Mouse (Mus musculus) heart, postnatal 14 days (tissue): ENCODE measurements at regions not wholly inside any gene's neighbourhood (a gene's known extent, or its start where the extent isn't known, plus 50 kb on each side); places are given as distances from the start of the nearest gene placed in this dataset.

Source experiments
- DNase-seq, 2 experiments: peaks; one replicate each; pipeline ENCODE4 v3.0.0; 2021 to 2022
- intact Hi-C: fragments of 180-260 bp; cut with DNase I; formaldehyde crosslinking; loops from one replicate; pipeline ENCODE4 v1.15.1; 2025

DNA sequence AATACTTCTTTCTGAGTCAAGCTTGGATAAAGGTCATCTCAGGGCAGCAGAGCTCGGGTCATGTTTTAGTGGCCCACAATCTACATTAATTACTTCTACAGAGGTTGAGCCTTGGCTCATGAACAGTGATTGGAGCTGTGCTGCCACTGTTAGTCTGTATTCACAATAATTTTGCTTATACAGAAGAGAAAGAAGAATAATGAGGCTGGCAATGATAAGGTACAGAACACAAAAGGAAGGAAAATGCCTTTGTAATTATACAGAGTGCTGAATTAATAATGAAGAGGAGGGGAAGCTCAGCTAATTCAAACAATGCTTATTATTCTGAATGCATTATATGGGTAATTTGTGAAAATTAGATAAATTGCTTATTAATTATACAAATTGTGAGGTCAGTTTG is 573.9 kb upstream of the Cblb start:
- intact Hi-C loops = no loop called here

DNA sequence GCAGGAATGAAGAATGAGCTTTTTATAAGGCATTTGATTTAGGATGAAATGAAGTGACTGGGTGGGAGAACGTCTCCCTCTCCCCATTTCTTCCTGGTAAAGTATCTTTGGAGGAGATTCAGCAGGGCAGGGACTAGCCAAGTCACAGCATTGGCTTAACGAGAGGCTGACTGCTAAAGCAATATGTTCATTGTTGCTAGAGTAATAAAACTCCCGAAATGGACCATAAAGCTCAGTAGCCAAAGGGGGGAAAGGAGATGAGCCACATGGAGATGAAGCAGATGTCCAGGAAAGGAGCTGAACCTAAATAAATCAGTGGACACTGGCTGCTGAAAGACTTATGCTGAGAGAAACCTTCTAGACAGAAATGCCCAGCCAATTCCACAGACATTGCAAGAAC is 555.3 kb upstream of the Cblb start:
- intact Hi-C loops = no loop called here
- DNase-seq = no peak

More for the DNA sequence above, 573.9 kb upstream of the Cblb start:
- no peak for DNase-seq

DNA sequence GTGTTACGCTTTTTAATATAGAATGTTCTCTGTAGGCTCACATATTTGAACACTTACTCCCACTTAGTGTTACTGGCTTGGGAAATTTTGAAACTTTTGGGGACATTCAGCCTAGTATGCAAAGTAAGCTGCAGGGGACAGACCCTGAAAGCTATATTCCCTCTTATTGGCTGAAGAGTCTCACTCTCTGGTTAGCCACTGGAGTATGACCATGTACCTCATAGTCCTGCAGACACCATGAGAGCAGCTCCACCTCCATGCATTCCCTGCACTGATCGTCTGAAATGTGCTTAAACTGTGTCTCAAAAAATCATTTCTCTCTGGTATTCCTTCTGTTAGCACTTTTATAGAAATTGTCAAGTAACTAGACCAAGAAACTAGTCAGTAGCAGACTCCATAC is 534.9 kb upstream of the Cblb start:
- no peak for DNase-seq
- intact Hi-C loops = no loop called here

DNA sequence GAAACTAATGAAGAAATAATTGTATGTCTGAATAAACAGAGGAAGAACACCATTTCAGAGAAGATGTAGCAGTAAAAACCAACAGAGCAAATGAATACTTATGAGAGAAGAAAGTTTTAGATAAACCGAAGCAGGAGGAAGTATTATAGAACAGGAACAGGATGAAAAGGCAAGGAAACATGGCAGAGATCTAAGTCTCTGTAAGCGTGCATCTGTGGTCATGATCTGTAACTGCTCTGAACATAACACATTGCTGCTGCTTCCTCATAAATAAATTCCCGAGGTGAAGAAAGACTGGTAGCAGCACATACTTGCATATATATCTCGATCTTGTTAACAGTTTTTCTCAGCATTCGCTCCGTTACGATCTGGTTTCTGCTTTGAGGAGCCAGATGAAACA is 533.2 kb upstream of the Cblb start:
- DNase-seq = no peak
- intact Hi-C loops = no loop called here

DNA sequence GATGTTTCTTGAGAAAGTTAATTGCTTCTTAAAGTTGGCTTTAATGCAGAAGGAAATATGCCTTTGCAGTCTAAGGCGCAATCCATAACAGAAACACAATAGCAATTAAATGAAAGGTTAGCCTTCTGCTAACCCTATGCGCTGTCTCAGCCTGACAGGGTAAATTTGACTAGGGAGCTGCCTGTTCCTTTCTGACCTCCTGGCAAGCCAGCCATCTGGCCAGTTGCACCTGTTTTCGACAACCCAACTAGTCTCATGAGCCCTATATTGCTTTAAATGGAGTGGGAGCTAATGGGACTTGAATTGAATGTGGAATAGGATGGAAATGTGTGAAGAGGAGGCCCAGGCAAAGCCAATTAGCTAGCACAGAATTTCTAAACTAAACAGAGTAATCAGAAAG is 513.9 kb upstream of the Cblb start:
- intact Hi-C loops = no loop called here
- no peak for DNase-seq

DNA sequence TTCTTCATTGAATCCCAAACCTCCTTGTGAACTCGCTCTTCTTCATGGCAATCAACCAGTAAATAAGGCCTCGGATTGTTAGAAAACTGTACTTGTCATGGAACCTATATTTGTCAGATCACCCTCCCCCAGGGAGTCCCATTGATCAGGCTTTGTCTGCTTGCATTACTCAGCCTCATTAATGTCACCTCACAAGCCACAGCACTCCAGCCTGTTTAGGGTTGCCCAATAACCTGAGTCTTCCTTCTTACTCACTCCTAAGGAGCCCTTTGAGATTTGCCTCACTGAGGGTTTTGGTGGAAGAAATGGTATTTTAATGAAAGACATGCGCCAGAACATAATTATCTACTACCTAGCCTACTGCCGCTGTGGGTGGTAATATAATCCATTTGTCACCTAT is 510.3 kb upstream of the Cblb start:
- intact Hi-C loops = no loop called here
- no peak for DNase-seq

DNA sequence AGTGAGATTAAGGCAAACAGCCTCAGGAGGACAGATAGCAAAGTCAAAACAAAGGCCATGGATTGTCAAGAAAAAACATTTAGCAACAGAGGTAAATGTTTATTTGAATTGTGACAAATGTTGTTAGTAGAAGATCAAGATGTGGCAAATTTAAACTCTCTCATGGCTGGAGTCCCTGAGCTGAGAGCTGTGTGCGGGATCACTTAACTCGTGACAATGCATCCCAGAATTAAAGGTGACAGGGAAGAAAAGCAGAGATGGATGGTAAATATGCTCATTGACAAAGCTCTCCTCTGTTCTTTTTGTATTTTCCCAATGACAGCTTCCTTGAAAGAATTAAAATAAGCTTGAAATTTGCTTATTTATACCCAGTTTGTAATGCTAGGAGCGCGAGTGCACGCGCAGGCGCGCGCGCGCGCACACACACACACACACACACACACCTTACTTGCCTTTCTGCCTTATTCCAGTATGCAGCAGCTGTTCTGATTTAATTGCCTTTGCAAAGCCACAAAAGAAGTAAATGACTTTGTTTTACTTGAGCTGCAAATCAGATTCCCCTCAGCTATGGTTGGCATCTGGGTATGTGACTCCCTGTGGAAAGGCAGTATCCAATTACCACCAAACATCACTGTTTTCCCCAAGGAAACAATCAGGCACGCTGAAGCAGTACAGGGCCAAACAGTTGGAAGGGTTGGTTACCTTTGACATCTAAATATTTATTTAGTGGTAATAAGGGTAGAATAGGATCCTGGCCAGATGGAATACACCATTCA is 509.5 kb upstream of the Cblb start:
- no peak for DNase-seq

DNA sequence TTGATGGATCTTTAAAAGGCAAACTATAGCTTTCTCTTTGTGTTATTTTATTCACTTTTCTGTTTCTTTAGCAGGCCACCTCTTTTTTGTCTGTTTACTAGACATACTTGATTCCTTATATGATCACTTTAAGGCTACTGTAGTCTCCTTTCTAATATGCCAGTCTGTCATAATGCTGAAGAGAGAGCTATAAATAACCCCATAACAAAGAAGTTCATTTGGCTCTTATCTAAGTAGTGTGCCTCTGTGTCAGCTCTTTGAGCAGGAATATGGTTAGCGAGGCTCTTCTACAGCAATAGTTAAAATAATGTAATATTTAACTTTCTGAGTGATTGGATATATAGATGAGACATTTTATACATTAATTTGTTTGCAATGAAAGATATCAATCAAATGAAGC is 507.0 kb upstream of the Cblb start:
- no peak for DNase-seq
- intact Hi-C loops = no loop called here

More for the DNA sequence above, 509.5 kb upstream of the Cblb start:
- intact Hi-C loops = no loop called here

DNA sequence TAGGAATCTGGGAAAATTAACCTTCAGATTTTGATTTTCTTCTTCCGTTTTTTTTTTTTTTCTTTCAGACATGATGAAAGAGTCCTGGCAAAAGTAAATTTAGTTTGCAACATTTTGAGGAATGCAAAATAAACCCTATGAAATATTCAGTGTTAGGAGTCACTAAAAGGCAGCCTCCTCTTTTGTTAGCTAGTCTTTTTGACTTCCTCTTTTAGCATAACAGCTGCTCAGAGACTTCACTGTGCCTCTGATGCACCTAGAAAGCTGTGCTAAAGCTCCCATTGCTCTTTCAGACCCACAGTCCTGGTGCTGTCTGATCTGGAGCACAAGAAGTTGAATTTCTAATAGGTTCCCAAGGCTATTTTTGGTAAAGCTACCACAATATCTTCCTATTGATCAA is 498.5 kb upstream of the Cblb start:
- DNase-seq = no peak
- intact Hi-C loops = no loop called here

DNA sequence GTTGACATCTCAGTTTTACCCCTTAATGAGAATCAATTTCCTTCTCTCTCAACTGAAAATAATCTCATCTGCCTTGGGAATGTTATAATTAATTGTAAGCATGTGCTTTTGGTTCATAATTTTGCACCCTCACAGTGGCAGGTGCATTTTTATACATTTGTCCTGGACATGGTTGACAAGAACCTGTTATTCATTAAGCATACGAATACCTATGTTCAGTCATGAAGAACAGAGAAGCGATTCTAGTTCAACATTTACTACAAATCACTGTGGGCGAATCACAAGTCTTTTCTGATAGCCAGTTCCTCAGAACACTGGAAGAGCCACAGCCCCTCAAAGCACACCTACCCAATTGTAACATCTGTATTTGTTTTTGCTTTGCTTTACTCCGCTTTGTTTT is 487.3 kb upstream of the Cblb start:
- intact Hi-C loops = no loop called here
- no peak for DNase-seq

DNA sequence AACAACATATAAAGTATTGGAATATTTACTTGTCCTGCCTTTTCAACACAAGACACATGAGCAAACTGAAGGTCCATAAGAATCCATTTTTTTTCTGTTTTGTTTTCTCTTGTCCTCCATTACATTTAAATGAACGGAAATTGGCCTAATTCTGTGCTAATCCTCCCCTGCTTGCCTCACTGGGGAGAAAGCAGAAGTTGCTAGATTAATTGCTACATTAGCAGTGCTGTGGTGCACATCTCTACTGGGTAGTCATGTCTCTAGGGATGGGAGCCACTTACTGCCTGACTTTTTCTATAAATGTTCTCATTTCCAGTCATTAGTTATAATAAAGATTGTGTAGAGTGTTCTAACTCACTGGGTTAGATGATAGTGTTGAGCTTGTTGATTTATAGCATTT is 484.0 kb upstream of the Cblb start:
- no peak for DNase-seq
- intact Hi-C loops = no loop called here

DNA sequence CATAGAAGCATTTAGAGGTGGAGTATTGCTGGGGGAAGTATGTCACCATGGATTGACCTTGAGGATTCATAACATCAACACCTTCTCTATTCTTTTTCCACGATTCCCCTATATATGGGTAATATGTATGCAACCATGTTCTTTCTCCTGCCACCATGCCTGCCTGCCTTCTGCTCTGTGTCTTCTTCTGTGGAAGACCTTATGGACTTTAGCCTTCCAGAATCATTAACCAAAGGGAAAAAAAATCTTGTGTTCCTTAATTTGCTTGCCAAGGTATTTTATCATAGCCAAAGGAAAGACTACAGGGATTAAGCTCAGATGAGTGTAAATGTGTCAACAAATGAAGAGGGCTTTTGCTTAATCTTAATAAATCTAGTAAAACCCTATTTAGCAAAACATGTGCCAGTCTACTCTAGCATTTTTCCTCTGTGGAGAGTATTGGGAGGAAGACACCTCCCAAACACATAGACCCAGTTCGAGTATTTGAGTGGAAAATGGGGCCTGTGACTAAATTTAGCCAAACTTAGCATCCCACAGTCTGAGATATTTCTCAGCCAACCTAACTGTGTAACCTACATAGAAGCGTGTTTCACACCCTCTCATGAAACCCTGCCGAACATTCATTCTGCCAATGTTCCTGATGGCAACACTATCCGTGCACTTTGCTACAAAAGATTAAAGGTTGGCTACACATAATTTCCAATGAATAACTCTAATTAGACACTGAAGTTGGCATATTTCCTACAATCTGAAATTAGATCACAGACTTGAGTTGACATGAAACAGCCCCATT is 468.0 kb upstream of the Cblb start:
- no peak for DNase-seq
- intact Hi-C loops = no loop called here

DNA sequence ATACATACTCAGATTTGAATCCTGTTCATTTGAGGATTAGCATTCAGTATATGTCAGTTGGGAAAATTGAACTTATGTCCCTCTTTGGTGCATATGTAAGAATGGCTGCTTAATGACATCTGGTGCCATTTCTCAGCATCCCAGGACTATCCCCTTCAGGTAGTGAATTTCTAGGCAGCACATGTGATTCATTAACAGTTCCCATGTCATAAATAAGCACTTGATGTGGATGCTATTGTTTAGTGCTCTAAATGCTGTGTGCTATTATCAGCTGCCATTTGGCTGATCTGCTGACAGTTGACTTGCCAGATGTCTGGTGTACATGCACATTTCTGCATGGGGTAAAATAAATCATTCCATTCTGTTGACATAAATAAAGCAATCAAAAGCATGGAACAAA is 467.0 kb upstream of the Cblb start:
- no peak for DNase-seq
- intact Hi-C loops = no loop called here

DNA sequence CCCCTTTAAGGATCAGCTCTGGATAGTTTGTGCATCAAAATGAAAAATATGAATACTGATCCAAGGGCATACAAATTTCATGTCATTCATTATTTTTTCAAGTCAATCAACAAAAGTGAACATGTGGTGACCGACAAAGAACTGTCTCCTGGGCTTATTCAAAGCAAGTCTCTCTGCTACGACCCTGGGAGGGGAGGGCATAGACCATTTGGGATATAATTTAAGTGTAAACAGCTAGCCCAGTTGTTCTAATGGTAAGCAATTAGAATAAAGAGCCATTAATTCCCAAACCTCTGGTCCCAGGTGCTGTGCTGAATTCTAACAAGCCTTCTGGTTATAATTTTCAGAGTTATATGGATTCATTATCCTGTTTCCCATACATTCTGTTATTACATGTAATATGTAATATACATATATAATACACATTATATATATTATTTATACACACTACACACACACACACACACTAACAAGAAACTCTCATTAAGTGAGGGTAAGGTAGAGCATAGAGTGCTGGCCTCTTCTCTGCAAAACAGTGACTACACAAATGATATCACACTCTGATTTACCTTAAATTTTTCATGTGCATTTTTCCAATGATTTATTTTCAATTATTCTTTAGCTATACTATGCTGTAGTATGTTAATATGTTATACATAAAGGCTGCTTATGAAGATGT is 453.0 kb upstream of the Cblb start:
- intact Hi-C loops = no loop called here
- no peak for DNase-seq

DNA sequence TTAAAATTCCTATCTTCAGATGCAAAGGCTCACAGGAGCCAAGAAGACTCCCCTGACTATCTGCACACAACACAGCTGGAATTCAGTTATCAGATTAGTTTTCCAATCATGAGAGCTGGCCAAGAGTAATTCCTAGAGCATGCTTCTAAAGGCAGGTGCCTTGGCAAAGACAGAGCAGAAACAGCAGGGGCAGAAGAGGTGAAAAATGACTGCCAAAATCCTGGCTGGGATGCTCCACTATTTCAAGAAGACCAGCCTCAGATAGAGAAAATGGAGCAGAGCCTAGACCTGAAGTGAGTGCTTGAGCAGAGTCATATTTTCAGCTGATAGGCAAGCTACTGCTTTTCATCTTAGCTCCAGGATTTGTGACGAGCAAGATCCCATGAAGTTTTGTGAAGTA is 450.5 kb upstream of the Cblb start:
- intact Hi-C loops = no loop called here
- DNase-seq = no peak

DNA sequence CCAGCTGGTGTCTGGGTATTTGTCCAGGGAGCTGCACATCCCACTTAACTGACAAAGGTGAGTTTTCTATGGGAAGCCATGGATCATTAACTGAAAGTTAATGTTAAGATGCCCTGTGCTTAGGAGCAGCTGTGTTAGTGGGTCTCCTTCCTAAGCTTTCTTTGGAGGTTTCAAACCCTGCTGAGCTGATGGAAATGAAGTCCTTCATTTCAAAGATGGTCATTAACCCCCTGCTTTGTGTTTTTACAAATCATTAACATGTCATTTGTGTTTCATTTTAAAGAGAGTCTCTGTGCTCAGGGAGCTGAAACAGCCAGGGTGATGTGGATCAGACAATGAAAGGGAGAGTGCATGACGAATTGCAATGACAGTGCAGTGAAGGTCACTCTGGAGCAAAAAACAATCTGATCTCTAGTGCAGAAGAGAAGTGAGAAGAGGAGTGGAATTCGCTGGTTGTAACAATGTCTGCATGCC is 441.1 kb upstream of the Cblb start:
- DNase-seq = no peak
- intact Hi-C loops = no loop called here

DNA sequence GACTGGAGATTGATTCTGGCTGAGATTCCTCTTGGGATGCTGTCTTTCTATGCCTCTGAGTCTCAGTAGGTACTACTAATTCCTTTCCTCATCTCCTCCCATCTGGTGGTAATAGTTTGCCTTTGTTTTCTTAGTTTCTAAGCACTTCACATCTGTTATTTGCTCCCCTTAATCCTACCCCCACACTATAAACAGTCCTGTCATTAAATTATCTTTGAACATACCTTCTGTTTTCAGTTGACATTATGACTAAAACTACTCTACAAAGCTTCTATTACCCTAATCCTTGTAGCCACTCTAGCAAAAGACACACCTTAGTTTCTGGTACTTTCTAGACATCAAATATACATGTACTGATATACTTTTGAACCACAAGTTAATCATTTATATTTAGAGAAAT is 413.4 kb upstream of the Cblb start:
- intact Hi-C loops = no loop called here
- DNase-seq = no peak

DNA sequence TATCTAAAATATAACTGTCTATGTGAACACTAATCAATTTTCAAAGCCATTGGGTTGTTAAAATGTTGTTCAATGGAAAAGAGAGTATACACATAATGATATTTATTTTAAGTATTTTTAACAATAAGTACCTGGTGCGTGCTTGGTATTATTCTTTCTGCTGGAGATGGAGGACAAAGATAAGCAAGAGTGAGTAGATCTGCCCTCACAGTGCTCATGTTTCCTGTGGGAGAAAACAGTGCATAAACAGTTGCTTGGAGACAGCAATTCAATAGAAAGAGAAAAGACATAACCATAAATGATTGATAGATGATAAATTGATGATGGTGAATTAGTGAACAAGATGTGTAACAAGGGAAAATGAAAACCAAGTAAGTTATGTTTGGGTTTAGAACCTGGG is 384.4 kb upstream of the Cblb start:
- intact Hi-C loops = no loop called here
- no peak for DNase-seq

DNA sequence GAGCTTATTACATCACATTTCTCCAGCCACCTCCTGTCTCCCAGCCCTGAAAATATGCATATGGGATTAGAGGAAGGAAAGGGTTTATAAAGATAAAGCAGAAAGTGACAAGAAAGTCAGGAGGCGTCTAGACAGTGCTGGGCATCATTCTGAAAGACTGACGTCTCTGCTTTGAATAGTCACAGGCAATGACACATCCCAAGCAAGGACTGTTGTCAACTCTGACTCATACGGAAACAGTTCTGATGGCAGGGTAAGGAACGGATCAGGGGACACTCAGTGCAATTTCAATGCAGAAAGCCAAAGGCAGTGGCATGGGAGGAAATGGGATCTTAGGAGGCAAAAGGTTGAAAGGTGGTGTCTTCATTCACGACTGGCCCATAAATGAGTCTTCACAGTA is 380.9 kb upstream of the Cblb start:
- DNase-seq = no peak
- intact Hi-C loops = no loop called here

DNA sequence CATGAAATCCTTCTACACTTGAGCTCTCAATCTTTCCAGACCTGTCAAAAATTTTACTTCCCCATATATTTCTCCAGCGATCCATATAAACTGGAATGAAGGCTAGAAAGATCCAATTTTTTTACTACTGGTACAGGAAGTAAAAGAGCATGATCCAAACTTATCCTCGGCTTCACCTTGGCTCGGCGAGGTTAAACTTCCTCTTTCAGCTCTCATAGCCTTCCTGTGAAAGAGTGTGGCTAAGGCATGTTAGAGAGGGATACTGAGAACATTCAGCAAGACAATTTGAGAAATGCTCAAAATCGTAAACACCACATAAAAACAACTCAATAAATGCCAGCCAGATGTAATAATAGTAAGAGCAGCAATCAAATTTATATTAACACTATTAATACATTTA is 380.3 kb upstream of the Cblb start:
- intact Hi-C loops = no loop called here
- DNase-seq = no peak

DNA sequence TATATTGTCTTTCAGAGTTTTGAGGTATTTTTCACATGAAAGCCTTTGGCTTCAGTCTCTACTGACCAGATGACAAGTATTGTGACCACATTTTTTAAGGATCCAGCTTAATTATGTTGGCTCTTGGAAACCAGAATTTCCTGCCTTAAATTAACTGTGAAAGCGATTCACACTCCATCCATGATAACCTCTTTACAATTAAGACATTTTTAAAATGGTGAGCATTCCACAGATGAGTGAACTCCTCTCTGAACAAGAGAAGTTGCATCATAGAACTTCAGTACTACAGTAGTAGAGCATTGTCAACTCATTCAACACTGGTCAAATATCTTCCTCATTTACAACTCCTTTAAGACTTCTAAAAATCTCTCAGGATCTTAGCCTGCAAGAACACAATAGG is 369.3 kb upstream of the Cblb start:
- DNase-seq = no peak
- intact Hi-C loops = no loop called here

DNA sequence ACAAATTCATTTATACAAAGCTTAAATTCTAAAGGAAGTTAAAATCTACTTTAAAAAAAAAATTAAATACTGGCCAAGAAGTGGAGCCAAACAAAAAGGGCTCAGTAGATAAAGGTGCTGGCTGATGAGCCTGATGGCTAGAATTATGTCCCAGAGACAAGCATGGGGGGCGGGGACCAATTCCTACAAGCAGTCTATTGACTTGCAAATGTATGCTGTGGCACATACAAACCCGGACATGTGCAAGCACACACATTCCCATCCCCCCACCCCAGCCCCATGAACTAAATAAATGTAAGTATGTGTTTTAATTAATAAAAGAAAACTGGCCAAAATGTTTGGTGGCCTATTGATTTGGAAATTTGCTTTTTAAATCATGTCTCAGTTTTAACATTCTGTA is 366.7 kb upstream of the Cblb start:
- DNase-seq = no peak
- intact Hi-C loops = no loop called here
